In genomic region chr7:83549353-83549774, GRCm38 (mm10) we compare ENCODE assay signal across 9 mouse cellular contexts. TPM values are rescaled to one million over a fixed set of nuclear protein-coding genes. Genes with fewer than 3 reads are reported as not detected.
A peak's percentile ranks its signal among the peaks of the same experiment; 100 is the strongest.
DNase-seq lines count a peak whose midpoint lies in the region; ATAC-seq and TF ChIP-seq lines count a peak whose summit lies in the region.
"Had no signal": no experiment of that assay in that cellular context is flagged by ENCODE, and none has a peak within 500 bp of the region (broad histone marks: within the 10 kb centered on the region; RNA-seq: fewer than 3 reads in every experiment).

No protein-coding gene starts in this region.

- 0 out of 2 replicates have a peak, but pooled peaks have one; percentile 7 for ATAC-seq in hindbrain, embryonic 11.5 days (ENCODE audit: low FRiP score)
- ATAC-seq in midbrain, embryonic 16.5 days = peak; percentile 83
- ATAC-seq in erythroid progenitor cell, adult 5-6 weeks (replicated peaks; ENCODE audit: low FRiP score, poor library complexity, severe bottlenecking) = no peak

- peak overlapping the region; percentile 42; the same call in 1 of the 2 replicates for H3K9ac ChIP-seq in hindbrain, embryonic 11.5 days (ENCODE audit: low read depth, low read length)
- H3K9ac ChIP-seq in midbrain, embryonic 16.5 days (ENCODE audit: low read depth, low read length) = peak overlapping the region; percentile 52
- H3K9ac ChIP-seq: liver, embryonic 13.5 days had no signal

- H3K27ac ChIP-seq in layer of hippocampus, adult 2 months = peak overlapping the region; percentile 65; the same call in 1 of the 2 replicates
- peak overlapping the region; percentile 75 for H3K27ac ChIP-seq in forebrain, embryonic 10.5 days
- H3K27ac ChIP-seq in hindbrain, embryonic 11.5 days (ENCODE audit: low read depth, low read length) = no peak overlapping the region
- peak overlapping the region; percentile 80 for H3K27ac ChIP-seq in midbrain, embryonic 16.5 days (ENCODE audit: low read length)
- H3K27ac ChIP-seq in kidney, adult 2 months (ENCODE audit: insufficient read depth, low read depth, low read length) = no peak overlapping the region
- H3K27ac ChIP-seq: liver, embryonic 13.5 days had no signal

- H3K9me3 ChIP-seq in forebrain, embryonic 10.5 days = no peaks in the 10 kb centered on the region
- no peaks in the 10 kb centered on the region for H3K9me3 ChIP-seq in hindbrain, embryonic 11.5 days (ENCODE audit: control insufficient read depth, low read length)
- no peaks in the 10 kb centered on the region for H3K9me3 ChIP-seq in midbrain, embryonic 16.5 days (replicated peaks; ENCODE audit: control insufficient read depth, low read length, poor library complexity, severe bottlenecking)
- H3K9me3 ChIP-seq: liver, embryonic 13.5 days had no signal

- no peaks in the 10 kb centered on the region for H3K27me3 ChIP-seq in forebrain, embryonic 10.5 days (ENCODE audit: poor library complexity, severe bottlenecking)
- no peaks in the 10 kb centered on the region for H3K27me3 ChIP-seq in hindbrain, embryonic 11.5 days (ENCODE audit: control insufficient read depth, insufficient read depth, low read length)
- no peaks in the 10 kb centered on the region for H3K27me3 ChIP-seq in midbrain, embryonic 16.5 days (ENCODE audit: control insufficient read depth, insufficient read depth, low read depth, low read length)
- H3K27me3 ChIP-seq in kidney, adult 2 months (replicated peaks; ENCODE audit: control insufficient read depth, insufficient read depth, low read length) = no peaks in the 10 kb centered on the region
- H3K27me3 ChIP-seq: liver, embryonic 13.5 days had no signal

- TF ChIP-seq POLR2A in kidney, adult 2 months (IDR thresholded peaks at IDR 0.05; ENCODE audit: low read depth, low read length) = no peak

- TF ChIP-seq CTCF in layer of hippocampus, adult 2 months (conservative IDR thresholded peaks at IDR 0.05) = no peak
- TF ChIP-seq CTCF in kidney, adult 2 months (conservative IDR thresholded peaks at IDR 0.05; ENCODE audit: insufficient read depth, insufficient read length, low read depth, low read length) = no peak

- H3K4me1 ChIP-seq in forebrain, embryonic 10.5 days = peaks cover 21% of the 10 kb centered on the region
- no peaks in the 10 kb centered on the region for H3K4me1 ChIP-seq in hindbrain, embryonic 11.5 days (replicated peaks; ENCODE audit: control insufficient read depth, insufficient read depth, low read length)
- peaks cover 12% of the 10 kb centered on the region for H3K4me1 ChIP-seq in midbrain, embryonic 16.5 days (ENCODE audit: control insufficient read depth, insufficient read depth, low read length)
- no peaks in the 10 kb centered on the region for H3K4me1 ChIP-seq in kidney, adult 2 months (ENCODE audit: control insufficient read depth, insufficient read depth, low read length)
- H3K4me1 ChIP-seq: liver, embryonic 13.5 days had no signal

- peak overlapping the region; percentile 45 for H3K4me3 ChIP-seq in layer of hippocampus, adult 2 months
- no peak overlapping the region for H3K4me3 ChIP-seq in forebrain, embryonic 10.5 days
- H3K4me3 ChIP-seq in hindbrain, embryonic 11.5 days (ENCODE audit: low read depth, low read length) = no peak overlapping the region
- peak overlapping the region; percentile 24 for H3K4me3 ChIP-seq in midbrain, embryonic 16.5 days (ENCODE audit: low read depth, low read length)
- no peak overlapping the region for H3K4me3 ChIP-seq in kidney, adult 2 months (ENCODE audit: insufficient read depth, low read depth, low read length)
- H3K4me3 ChIP-seq: liver, embryonic 13.5 days had no signal

- WGBS in forebrain, embryonic 10.5 days = 66% methylated on average over 7 of the region's 7 CpGs
- 80% methylated on average over 7 of the region's 7 CpGs for WGBS in hindbrain, embryonic 11.5 days
- 20% methylated on average over 7 of the region's 7 CpGs for WGBS in midbrain, embryonic 16.5 days
- WGBS in kidney, adult 2 months = 85% methylated on average over 7 of the region's 7 CpGs

- no peak overlapping the region for H3K4me2 ChIP-seq in hindbrain, embryonic 11.5 days (replicated peaks; ENCODE audit: low read depth, low read length)
- peak overlapping the region; percentile 46 for H3K4me2 ChIP-seq in midbrain, embryonic 16.5 days (ENCODE audit: low read length)
- H3K4me2 ChIP-seq: liver, embryonic 13.5 days had no signal

- H3K36me3 ChIP-seq in forebrain, embryonic 10.5 days (replicated peaks) = no peaks in the 10 kb centered on the region
- no peaks in the 10 kb centered on the region for H3K36me3 ChIP-seq in hindbrain, embryonic 11.5 days (ENCODE audit: control insufficient read depth, insufficient read depth, low read length)
- no peaks in the 10 kb centered on the region for H3K36me3 ChIP-seq in midbrain, embryonic 16.5 days (ENCODE audit: control insufficient read depth, insufficient read depth, low read length)
- no peaks in the 10 kb centered on the region for H3K36me3 ChIP-seq in kidney, adult 2 months (ENCODE audit: control insufficient read depth, insufficient read depth, low read length)
- H3K36me3 ChIP-seq: liver, embryonic 13.5 days had no signal

- no peak for DNase-seq in layer of hippocampus, adult 2 months (ENCODE audit: low spot score in 2 of 2)
- no peak for DNase-seq in layer of hippocampus, postnatal 25 days (ENCODE audit: extremely low spot score in 1 of 2, low spot score in 1 of 2)
- no peak for DNase-seq in forebrain, embryonic 10.5 days (ENCODE audit: extremely low spot score, low spot score)
- DNase-seq in hindbrain, embryonic 11.5 days (ENCODE audit: low spot score) = no peak
- DNase-seq in kidney, adult 2 months = no peak
- DNase-seq: kidney, adult 8-10 months; liver, embryonic 13.5 days had no signal

RNA-seq across cellular contexts. Expression of gene Tmc3, which starts 35.4 kb away (rescaled TPM):
- under 1 TPM; 0.22 to 0.26 TPM for total RNA-seq in layer of hippocampus, adult 2 months (2021)
- total RNA-seq in layer of hippocampus, postnatal 25 days (2021) = under 1 TPM; 0.17 to 0.23 TPM
- polyA plus RNA-seq in forebrain, embryonic 10.5 days (2016; fragmentation: Nextera tagmentation; extraction: Ambion mirVana) = 0.14 and 0.22 TPM in 2 replicates
- 0.93 and 1.5 TPM in 2 replicates for polyA plus RNA-seq in hindbrain, embryonic 11.5 days (2014; fragmentation: Nextera tagmentation; extraction: Ambion mirVana)
- polyA plus RNA-seq in midbrain, embryonic 16.5 days (2015; fragmentation: Nextera tagmentation; extraction: Ambion mirVana) = 0.16 and 0.40 TPM in 2 replicates
- 0.88 and 1.0 TPM in 2 replicates for polyA plus RNA-seq in kidney, adult 2 months (2012; rRNA removed)
- total RNA-seq in erythroid progenitor cell, adult 5-6 weeks (2015; ENCODE audit: low replicate concordance) = 0.42 and 0.72 TPM in 2 replicates
- 1.2 and 1.7 TPM in 2 replicates for total RNA-seq in erythroid progenitor cell, adult 5-6 weeks (2017; ENCODE audit: low replicate concordance)

Comparison
In these comparisons a context has a peak if more than half of its experiments do, and no peak if none do; other contexts are left out.
1. H3K27ac ChIP-seq: peak in layer of hippocampus, adult 2 months (single experiment), forebrain, embryonic 10.5 days (single experiment) and midbrain, embryonic 16.5 days (single experiment); none in hindbrain, embryonic 11.5 days (single experiment) and kidney, adult 2 months (single experiment).
2. H3K4me3 ChIP-seq: peak in layer of hippocampus, adult 2 months (single experiment) and midbrain, embryonic 16.5 days (single experiment); none in forebrain, embryonic 10.5 days (single experiment), hindbrain, embryonic 11.5 days (single experiment) and kidney, adult 2 months (single experiment).